8 mouse cellular contexts compared by ENCODE assay signal in genomic region chr7:143829504-143830331, GRCm38 (mm10). TPM values are rescaled to one million over a fixed set of nuclear protein-coding genes. Genes with fewer than 3 reads are reported as not detected.
DNase-seq lines count a peak whose midpoint lies in the region; ATAC-seq and TF ChIP-seq lines count a peak whose summit lies in the region.

No protein-coding gene starts in this region.

- WGBS in heart, embryonic 13.5 days: under 1% methylated on average over 37 of the region's 37 CpGs
- WGBS in liver, embryonic 12.5 days (ENCODE audit: insufficient replicate concordance): under 1% methylated on average over 37 of the region's 37 CpGs
- under 1% methylated on average over 37 of the region's 37 CpGs for WGBS in stomach, embryonic 15.5 days

- no peaks in the 10 kb centered on the region for H3K9me3 ChIP-seq in erythroblast, embryonic 14.5 days (ENCODE audit: control insufficient read depth, low read length)
- no peaks in the 10 kb centered on the region for H3K9me3 ChIP-seq in heart, embryonic 13.5 days
- no peaks in the 10 kb centered on the region for H3K9me3 ChIP-seq in liver, embryonic 12.5 days (replicated peaks)
- H3K9me3 ChIP-seq in stomach, embryonic 15.5 days: no peaks in the 10 kb centered on the region

- peak overlapping the region; percentile 41 for H3K4me3 ChIP-seq in C2C12 (ENCODE audit: insufficient read depth, poor library complexity, severe bottlenecking)
- H3K4me3 ChIP-seq in erythroblast, embryonic 14.5 days (replicated peaks): peak overlapping the region; percentile 76
- H3K4me3 ChIP-seq in heart, embryonic 13.5 days: peak overlapping the region; percentile 76
- H3K4me3 ChIP-seq in liver, embryonic 12.5 days: peak overlapping the region; percentile 76
- peak overlapping the region; percentile 59 for H3K4me3 ChIP-seq in stomach, embryonic 15.5 days (replicated peaks)

- peak overlapping the region; percentile 90 for H3K9ac ChIP-seq in heart, embryonic 13.5 days
- H3K9ac ChIP-seq in liver, embryonic 12.5 days: peak overlapping the region; percentile 77
- peak overlapping the region; percentile 55; the same call in 1 of the 2 replicates for H3K9ac ChIP-seq in stomach, embryonic 15.5 days

- peaks cover 21% of the 10 kb centered on the region for H3K4me1 ChIP-seq in erythroblast, embryonic 14.5 days (ENCODE audit: control insufficient read depth)
- H3K4me1 ChIP-seq in heart, embryonic 13.5 days: peaks cover 29% of the 10 kb centered on the region
- peaks cover 33% of the 10 kb centered on the region for H3K4me1 ChIP-seq in liver, embryonic 12.5 days
- peaks cover 19% of the 10 kb centered on the region for H3K4me1 ChIP-seq in stomach, embryonic 15.5 days

- peak overlapping the region; percentile 68 for H3ac ChIP-seq in C2C12 (ENCODE audit: control insufficient read depth, insufficient read length, low read depth)

- H3K27me3 ChIP-seq in C2C12 (ENCODE audit: control insufficient read depth, insufficient read depth, insufficient read length): no peaks in the 10 kb centered on the region
- no peaks in the 10 kb centered on the region for H3K27me3 ChIP-seq in erythroblast, embryonic 14.5 days (ENCODE audit: control insufficient read depth)
- H3K27me3 ChIP-seq in heart, embryonic 13.5 days (replicated peaks): no peaks in the 10 kb centered on the region
- 0 out of 2 replicates have a peak, but pooled peaks cover 3% of the 10 kb centered on the region for H3K27me3 ChIP-seq in liver, embryonic 12.5 days (replicated peaks)
- no peaks in the 10 kb centered on the region for H3K27me3 ChIP-seq in stomach, embryonic 15.5 days (replicated peaks)

- H3K79me3 ChIP-seq in C2C12 (ENCODE audit: low read depth): peaks cover 5% of the 10 kb centered on the region

- no peaks in the 10 kb centered on the region for H3K36me3 ChIP-seq in C2C12 (ENCODE audit: control insufficient read depth, insufficient read depth)
- H3K36me3 ChIP-seq in erythroblast, embryonic 14.5 days (ENCODE audit: control insufficient read depth): peaks cover 5% of the 10 kb centered on the region
- no peaks in the 10 kb centered on the region for H3K36me3 ChIP-seq in heart, embryonic 13.5 days
- peaks cover 7% of the 10 kb centered on the region; the same call in 1 of the 2 replicates for H3K36me3 ChIP-seq in liver, embryonic 12.5 days
- H3K36me3 ChIP-seq in stomach, embryonic 15.5 days: no peaks in the 10 kb centered on the region

- H3K79me2 ChIP-seq in C2C12 (ENCODE audit: control insufficient read depth, insufficient read depth): peaks cover 27% of the 10 kb centered on the region

- H3K27ac ChIP-seq in heart, embryonic 13.5 days (replicated peaks): peak overlapping the region; percentile 92
- peak overlapping the region; percentile 88 for H3K27ac ChIP-seq in liver, embryonic 12.5 days
- peak overlapping the region; percentile 95 for H3K27ac ChIP-seq in stomach, embryonic 15.5 days

- TF ChIP-seq POLR2A in brain, embryonic 14.5 days (IDR thresholded peaks at IDR 0.05; ENCODE audit: borderline replicate concordance, extremely low read depth, insufficient read depth, insufficient read length, poor library complexity, severe bottlenecking): peak; percentile 24; the same call in 1 of the 2 replicates

- peak; percentile 97 for ATAC-seq in heart, embryonic 13.5 days (ENCODE audit: extremely low read depth, insufficient number of reproducible peaks, low FRiP score, low TSS enrichment)
- ATAC-seq in liver, embryonic 12.5 days: peak; percentile 97
- ATAC-seq in stomach, embryonic 15.5 days (ENCODE audit: insufficient read depth, low FRiP score, low read depth): peak; percentile 100

- peak overlapping the region; percentile 91 for H3K4me2 ChIP-seq in heart, embryonic 13.5 days
- H3K4me2 ChIP-seq in liver, embryonic 12.5 days: peak overlapping the region; percentile 86
- peak overlapping the region; percentile 87 for H3K4me2 ChIP-seq in stomach, embryonic 15.5 days

- DNase-seq in brain, embryonic 14.5 days (ENCODE audit: low read depth): peak; percentile 100
- DNase-seq in kidney, postnatal 10 days: peak; percentile 96
- peak; percentile 93 to 94 for DNase-seq in natural killer cell, adult 2 months (ENCODE audit: low spot score in 2 of 2)

- peak; percentile 63 for TF ChIP-seq CTCF in C2C12 (IDR thresholded peaks at IDR 0.05; ENCODE audit: control insufficient read depth, insufficient read depth, insufficient read length)
- TF ChIP-seq CTCF in brain, embryonic 14.5 days (IDR thresholded peaks at IDR 0.05; ENCODE audit: borderline replicate concordance, extremely low read depth, insufficient read depth, insufficient read length): peak; percentile 88

TF ChIP-seq in C2C12, 6 proteins besides CTCF, POLR2A, EP300 and RAD21:
- TF ChIP-seq FOSL1 (IDR thresholded peaks at IDR 0.05; ENCODE audit: insufficient read depth, low read length, poor library complexity, severe bottlenecking) (no peak), MAX (IDR thresholded peaks at IDR 0.05) (peak; percentile 56), USF1 (IDR thresholded peaks at IDR 0.05; ENCODE audit: low read depth) (peak; percentile 8), MYOD1 (IDR thresholded peaks at IDR 0.05; ENCODE audit: control insufficient read depth, insufficient read length, low read depth) (peak; percentile 40)
TF ChIP-seq in C2C12: peak in this region for 3.

RNA-seq across cellular contexts. Expression of gene Dhcr7, which starts 6.8 kb away (rescaled TPM):
- polyA plus RNA-seq in C2C12 (2012; fragmentation: generic; extraction: Trizol): 27.8 TPM
- polyA plus RNA-seq in brain, embryonic 14.5 days (2012; rRNA removed): 106 and 117 TPM in 2 replicates
- 0.02 and 0.12 TPM in 2 replicates for polyA plus RNA-seq in erythroblast, embryonic 14.5 days (2012)
- polyA plus RNA-seq in heart, embryonic 13.5 days (2015; fragmentation: Nextera tagmentation; extraction: Ambion mirVana): 24.5 and 25.6 TPM in 2 replicates
- polyA plus RNA-seq in liver, embryonic 12.5 days (2016; fragmentation: Nextera tagmentation; extraction: Ambion mirVana): 47.9 and 48.6 TPM in 2 replicates
- 49.9 and 51.1 TPM in 2 replicates for polyA plus RNA-seq in stomach, embryonic 15.5 days (2015; fragmentation: Nextera tagmentation; extraction: Ambion mirVana)

RNA-seq across cellular contexts. Expression of gene Nadsyn1, which starts 7.1 kb away (rescaled TPM):
- polyA plus RNA-seq in C2C12 (2012; fragmentation: generic; extraction: Trizol): 5.6 TPM
- polyA plus RNA-seq in brain, embryonic 14.5 days (2012; rRNA removed): 11.7 and 17.1 TPM in 2 replicates
- 0.11 and 0.16 TPM in 2 replicates for polyA plus RNA-seq in erythroblast, embryonic 14.5 days (2012)
- 6.4 and 6.5 TPM in 2 replicates for polyA plus RNA-seq in heart, embryonic 13.5 days (2015; fragmentation: Nextera tagmentation; extraction: Ambion mirVana)
- polyA plus RNA-seq in liver, embryonic 12.5 days (2016; fragmentation: Nextera tagmentation; extraction: Ambion mirVana): 8.3 and 8.6 TPM in 2 replicates
- polyA plus RNA-seq in stomach, embryonic 15.5 days (2015; fragmentation: Nextera tagmentation; extraction: Ambion mirVana): 9.8 and 12.3 TPM in 2 replicates

RNA-seq across cellular contexts. Expression of gene Gm498, which starts 36.9 kb away (rescaled TPM):
- not detected for polyA plus RNA-seq in C2C12 (2012; fragmentation: generic; extraction: Trizol)
- polyA plus RNA-seq in brain, embryonic 14.5 days (2012; rRNA removed): not detected in 2 replicates
- polyA plus RNA-seq in erythroblast, embryonic 14.5 days (2012): not detected in 2 replicates
- not detected in 2 replicates for polyA plus RNA-seq in heart, embryonic 13.5 days (2015; fragmentation: Nextera tagmentation; extraction: Ambion mirVana)
- polyA plus RNA-seq in liver, embryonic 12.5 days (2016; fragmentation: Nextera tagmentation; extraction: Ambion mirVana): not detected in 2 replicates
- not detected in 2 replicates for polyA plus RNA-seq in stomach, embryonic 15.5 days (2015; fragmentation: Nextera tagmentation; extraction: Ambion mirVana)

RNA-seq across cellular contexts. Expression of gene Mrgpre, which starts 45.4 kb away (rescaled TPM):
- 2.9 TPM for polyA plus RNA-seq in C2C12 (2012; fragmentation: generic; extraction: Trizol)
- polyA plus RNA-seq in brain, embryonic 14.5 days (2012; rRNA removed): 6.4 and 10.5 TPM in 2 replicates
- polyA plus RNA-seq in erythroblast, embryonic 14.5 days (2012): not detected in 2 replicates
- polyA plus RNA-seq in heart, embryonic 13.5 days (2015; fragmentation: Nextera tagmentation; extraction: Ambion mirVana): 1.8 and 1.9 TPM in 2 replicates
- 0.20 and 0.33 TPM in 2 replicates for polyA plus RNA-seq in liver, embryonic 12.5 days (2016; fragmentation: Nextera tagmentation; extraction: Ambion mirVana)
- polyA plus RNA-seq in stomach, embryonic 15.5 days (2015; fragmentation: Nextera tagmentation; extraction: Ambion mirVana): 0.90 and 1.6 TPM in 2 replicates

Comparison
In these comparisons a context has a peak if more than half of its experiments do, and no peak if none do; other contexts are left out.
1. Peak in every context shown above with its lines: DNase-seq, ATAC-seq, H3K4me3 ChIP-seq and H3K27ac ChIP-seq.
2. RNA of gene Dhcr7, which starts 6.8 kb away (polyA plus RNA-seq): 106 to 117 TPM in brain, embryonic 14.5 days, 49.9 to 51.1 TPM in stomach, embryonic 15.5 days, 47.9 to 48.6 TPM in liver, embryonic 12.5 days, 27.8 TPM in C2C12 (single experiment) and 24.5 to 25.6 TPM in heart, embryonic 13.5 days; 0.02 to 0.12 TPM in erythroblast, embryonic 14.5 days; every median in the first group is over 10 times any median in the second.